Mouse (Mus musculus): ENCODE measurements around the gene Chrm1.

GRCm38 (mm10) chr19:8673336-8674063 is 9.9 kb downstream of the Chrm1 start:
- TF ChIP-seq CTCF (IDR thresholded peaks at IDR 0.05; ENCODE audit: control insufficient read depth, insufficient read depth, low read length), result no peak
- TF ChIP-seq POLR2A (IDR thresholded peaks at IDR 0.05; ENCODE audit: borderline replicate concordance, control insufficient read depth, low read depth, low read length), result no peak
